Mouse (Mus musculus) liver, embryonic 14.5 days (tissue): ENCODE results near the gene Sinhcaf. TPM values are rescaled to one million over a fixed set of nuclear protein-coding genes. Genes with fewer than 3 reads are reported as not detected.

Experiments
- ATAC-seq: fragments of 200-750 bp; cut with Nextera tagmentation; 2 replicates; pipeline ENCODE4 v1.8.0; 2017; ENCODE audit warnings: moderate number of reproducible peaks, mild to moderate bottlenecking, moderate library complexity; ENCODE audit not compliant: insufficient read depth
- DNase-seq, 3 experiments: peaks; one replicate each; pipeline ENCODE4 v3.0.0-alpha.2; 2012 to 2013; ENCODE audit warnings: low read depth in 3 of 3, low spot score in 3 of 3
- H3K27ac ChIP-seq: fragments of 300-500 bp; sonication (generic); 2 replicates; pipeline ENCODE4 v1.5.1; 2014; ENCODE audit warnings: moderate library complexity, mild to moderate bottlenecking, control low read depth, inconsistent platforms
- H3K27me3 ChIP-seq: fragments of 300-500 bp; sonication (generic); 2 replicates; pipeline ENCODE4 v1.6.1; 2014; ENCODE audit warnings: mild to moderate bottlenecking, low read length, moderate library complexity; ENCODE audit not compliant: control insufficient read depth, insufficient read depth
- H3K36me3 ChIP-seq: fragments of 300-500 bp; sonication (generic); replicated peaks from 2 replicates; pipeline ENCODE4 v1.6.1; 2014; ENCODE audit warnings: low read depth; ENCODE audit not compliant: control insufficient read depth, insufficient read depth
- H3K4me1 ChIP-seq, 2 experiments: fragments of 200-500 bp in 1 of 2; fragments of 300-500 bp in 1 of 2; sonication (generic) in 1 of 2; replicated peaks; 2 replicates each; pipeline ENCODE4 v1.6.1; 2012 to 2014; ENCODE audit warnings: antibody characterized with exemption in 1 of 2, inconsistent platforms in 1 of 2, low read length in 1 of 2; ENCODE audit not compliant: control insufficient read depth in 2 of 2, insufficient read depth in 2 of 2
- H3K4me2 ChIP-seq: fragments of 300-500 bp; sonication (generic); 2 replicates; pipeline ENCODE4 v1.6.1; 2014; ENCODE audit warnings: low read depth, mild to moderate bottlenecking, control low read depth, moderate library complexity
- H3K4me3 ChIP-seq, 2 experiments: fragments of 200-500 bp in 1 of 2; fragments of 300-500 bp in 1 of 2; sonication (generic) in 1 of 2; 2 replicates each; pipeline ENCODE4 v1.5.1; 2012 to 2014; ENCODE audit warnings: low read depth in 2 of 2, low read length in 2 of 2, mild to moderate bottlenecking in 2 of 2, control low read depth in 1 of 2, inconsistent platforms in 1 of 2, moderate library complexity in 1 of 2; ENCODE audit not compliant: insufficient read depth in 1 of 2
- H3K9ac ChIP-seq: fragments of 300-500 bp; sonication (generic); replicated peaks from 2 replicates; pipeline ENCODE4 v1.6.1; 2014; ENCODE audit warnings: mild to moderate bottlenecking, control low read depth, moderate library complexity
- H3K9me3 ChIP-seq: fragments of 300-500 bp; sonication (generic); 2 replicates; pipeline ENCODE4 v1.6.1; 2016; ENCODE audit warnings: low read length, mixed read lengths; ENCODE audit not compliant: control insufficient read depth
- CTCF ChIP-seq: IDR thresholded peaks from 2 replicates; pipeline ENCODE4 v1.5.1; 2016; ENCODE audit warnings: antibody characterized with exemption, low read depth, control low read depth
- EP300 ChIP-seq: IDR thresholded peaks from 2 replicates; pipeline ENCODE4 v1.6.1; 2016; ENCODE audit warnings: antibody characterized with exemption, low read depth
- WGBS: fragments of 180-500 bp; shearing (Covaris S2); extraction: QIAGEN DNeasy Blood & Tissue Kit; methylation state at CpG from one replicate; pipeline ENCODE4 v1.1.7; 2014; ENCODE audit not compliant: insufficient replicate concordance; 5-methylcytosine and 5-hydroxymethylcytosine counted together
- polyA plus RNA-seq, 2 experiments: library from polyadenylated mRNA; depleted of rRNA in 1 of 2; stranded (reverse) in 1 of 2; unstranded in 1 of 2; fragments of >200 nt; fragmentation: Nextera tagmentation in 1 of 2; extraction: Ambion mirVana in 1 of 2; gene quantifications; 2 replicates each; pipeline versions ENCODE4 v1.2.1 to v1.2.3; 2012 to 2014

The Sinhcaf gene
- polyA plus RNA-seq, 2 experiments, result 7.5 to 15.1 TPM

- H3K36me3 ChIP-seq, result no peaks in the 10 kb centered on the region
- H3K4me3 ChIP-seq, result no peak overlapping the region
- H3K27me3 ChIP-seq, result no peaks in the 10 kb centered on the region
- H3K9me3 ChIP-seq, result no peaks in the 10 kb centered on the region
- TF ChIP-seq EP300 (no peak), CTCF (no peak)
- WGBS, result 57% methylated on average over 2 of the region's 2 CpGs
- H3K4me1 ChIP-seq, result peaks cover 0 to 7% of the 10 kb centered on the region in 2 experiments; a peak in 1 of 4 replicates
- no peak overlapping the region for H3K9ac ChIP-seq
- DNase-seq, result no peak
- no peak overlapping the region for H3K27ac ChIP-seq
- ATAC-seq, result no peak
- H3K4me2 ChIP-seq, result no peak overlapping the region
These were observed 26.6 kb upstream of the Sinhcaf start for GRCm38 (mm10) chr6:148972891-148973290.

- no peak overlapping the region for H3K27ac ChIP-seq
- H3K9ac ChIP-seq, result no peak overlapping the region
- no peak for ATAC-seq
- no peaks in the 10 kb centered on the region for H3K9me3 ChIP-seq
- 43% methylated on average over 9 of the region's 9 CpGs for WGBS
- H3K4me3 ChIP-seq, result no peak overlapping the region
- no peak for TF ChIP-seq CTCF
- TF ChIP-seq EP300, result no peak
- H3K4me1 ChIP-seq, result peaks cover 0 to 7% of the 10 kb centered on the region in 2 experiments; a peak in 1 of 4 replicates
- no peaks in the 10 kb centered on the region for H3K36me3 ChIP-seq
- DNase-seq, result no peak
- H3K27me3 ChIP-seq, result no peaks in the 10 kb centered on the region
- H3K4me2 ChIP-seq, result no peak overlapping the region
These were observed 26.0 kb upstream of the Sinhcaf start for GRCm38 (mm10) chr6:148972059-148972848.

DNA sequence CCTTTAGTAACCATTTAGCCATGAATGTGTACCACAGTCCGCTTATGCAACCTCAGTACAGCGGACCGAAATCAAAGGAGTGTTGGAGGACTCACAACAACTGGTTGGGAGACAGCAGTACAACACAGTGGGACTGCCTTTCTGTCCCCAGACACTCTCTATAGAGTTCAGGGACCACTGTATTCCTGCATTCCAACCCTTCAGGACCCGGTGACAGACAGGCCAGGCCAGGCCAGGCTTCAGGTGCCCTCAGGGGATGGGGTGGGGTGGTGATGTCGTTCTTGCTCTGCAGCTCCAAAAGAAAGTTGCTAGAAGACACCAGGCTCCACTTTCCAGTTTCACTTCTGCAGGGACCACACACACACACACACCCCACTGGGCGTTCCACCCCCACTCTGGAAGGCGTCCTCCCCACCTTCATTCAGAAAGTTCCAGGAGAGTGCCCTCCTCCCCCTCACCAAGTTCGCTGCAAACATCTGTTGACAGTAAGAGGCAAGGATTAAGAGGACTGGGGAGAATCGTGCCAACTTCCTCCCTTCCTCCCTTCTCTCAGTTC is 25.2 kb upstream of the Sinhcaf start:
- WGBS, result 36% methylated on average over 9 of the region's 9 CpGs
- H3K9ac ChIP-seq, result no peak overlapping the region
- no peak for TF ChIP-seq EP300
- TF ChIP-seq CTCF, result no peak
- H3K4me2 ChIP-seq, result no peak overlapping the region
- no peaks in the 10 kb centered on the region for H3K9me3 ChIP-seq
- DNase-seq, result no peak
- H3K27ac ChIP-seq, result no peak overlapping the region
- no peak overlapping the region for H3K4me3 ChIP-seq
- no peaks in the 10 kb centered on the region for H3K27me3 ChIP-seq
- peaks cover 0 to 7% of the 10 kb centered on the region in 2 experiments; a peak in 1 of 4 replicates for H3K4me1 ChIP-seq
- no peaks in the 10 kb centered on the region for H3K36me3 ChIP-seq
- ATAC-seq, result 0 out of 2 replicates have a peak, but pooled peaks have one; percentile 24

DNA sequence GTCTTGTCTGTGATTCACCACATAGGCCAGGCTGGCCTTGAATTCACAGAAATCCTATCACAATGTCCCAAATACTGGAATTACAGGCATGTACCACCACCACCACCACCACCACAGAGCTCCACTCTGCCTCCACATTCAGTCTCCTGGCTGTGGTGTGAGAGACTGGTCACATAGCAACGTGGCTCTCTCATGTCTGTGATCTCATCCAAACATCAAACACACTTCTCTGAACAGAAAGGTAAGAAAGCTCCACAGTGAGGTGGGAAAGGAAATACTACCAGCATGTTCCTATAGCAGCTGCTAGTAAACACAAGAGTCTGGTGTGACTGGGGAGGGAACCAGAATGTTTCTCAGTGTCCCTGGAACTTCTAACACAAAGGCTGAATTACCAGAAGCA is 15.0 kb upstream of the Sinhcaf start:
- Histone ChIP-seq H3K36me3 (no peaks in the 10 kb centered on the region), H3K27ac (no peak overlapping the region), H3K4me1 (no peaks in the 10 kb centered on the region), H3K9me3 (no peaks in the 10 kb centered on the region), H3K4me3 (no peak overlapping the region), H3K9ac (no peak overlapping the region), H3K4me2 (no peak overlapping the region), H3K27me3 (no peaks in the 10 kb centered on the region)
- TF ChIP-seq CTCF, result no peak
- TF ChIP-seq EP300, result no peak
- ATAC-seq (no peak), DNase-seq (no peak)
- 25% methylated on average over 1 of the region's 1 CpGs for WGBS

- WGBS, result 46% methylated on average over 4 of the region's 4 CpGs
- no peak for ATAC-seq
- H3K4me1 ChIP-seq, result no peaks in the 10 kb centered on the region; a peak in 1 of 4 replicates
- H3K27me3 ChIP-seq, result no peaks in the 10 kb centered on the region
- H3K27ac ChIP-seq, result no peak overlapping the region
- no peak for TF ChIP-seq EP300
- TF ChIP-seq CTCF, result no peak
- no peak overlapping the region for H3K4me2 ChIP-seq
- H3K36me3 ChIP-seq, result no peaks in the 10 kb centered on the region
- no peaks in the 10 kb centered on the region for H3K9me3 ChIP-seq
- H3K4me3 ChIP-seq, result no peak overlapping the region
- no peak for DNase-seq
- no peak overlapping the region for H3K9ac ChIP-seq
These were observed 13.4 kb upstream of the Sinhcaf start for GRCm38 (mm10) chr6:148959540-148960238.
